Mouse (Mus musculus) erythroblast, embryonic 14.5 days (primary cell): Measurements from ENCODE around the gene Srgap1.

Experiments
- GATA1 ChIP-seq: IDR thresholded peaks from 2 replicates; pipeline ENCODE4 v1.6.1; 2012; ENCODE audit warnings: low read length, inconsistent platforms, mixed read lengths
- TAL1 ChIP-seq: IDR thresholded peaks from 3 replicates; pipeline ENCODE4 v1.6.1; 2012; ENCODE audit warnings: low read length, inconsistent platforms, mixed read lengths

- TF ChIP-seq TAL1: no peak
- TF ChIP-seq GATA1: no peak
Measured at GRCm38 (mm10) chr10:121806806-121807205, 240.3 kb downstream of the Srgap1 start.
